Mouse (Mus musculus): ENCODE data around the gene Il17f.
"Not testable (repeated sequence)": the region's sequence is repeated elsewhere in the genome, so short reads cannot be mapped to it uniquely, and the experiment has no call there.

Gene Il17f

GRCm38 (mm10) chr1:20787046-20787445 lies 3.4 kb downstream of the Il17f start:
- no peak for DNase-seq (ENCODE audit: low read depth, low spot score)

DNA sequence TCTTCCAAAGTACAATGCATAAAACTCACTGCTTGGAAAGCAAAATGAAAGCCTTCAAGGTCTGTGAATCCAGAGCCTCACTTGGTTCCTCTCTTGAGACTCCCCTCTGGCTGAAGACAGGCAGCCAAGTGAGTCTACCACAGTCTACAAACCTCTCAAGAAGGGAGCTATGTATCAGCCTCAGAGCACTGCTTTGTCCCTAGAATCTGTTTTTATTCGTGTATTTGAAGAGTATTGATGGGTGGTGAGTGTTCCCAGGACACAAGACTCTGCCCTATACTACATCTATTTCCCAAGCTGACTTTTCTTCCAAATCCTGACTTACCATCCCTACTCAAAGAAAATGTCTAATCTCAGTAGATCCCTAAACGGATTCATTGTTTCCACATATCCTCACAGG lies 12.1 kb downstream of the Il17f start:
- DNase-seq (ENCODE audit: low read depth, low spot score), result no peak

DNA sequence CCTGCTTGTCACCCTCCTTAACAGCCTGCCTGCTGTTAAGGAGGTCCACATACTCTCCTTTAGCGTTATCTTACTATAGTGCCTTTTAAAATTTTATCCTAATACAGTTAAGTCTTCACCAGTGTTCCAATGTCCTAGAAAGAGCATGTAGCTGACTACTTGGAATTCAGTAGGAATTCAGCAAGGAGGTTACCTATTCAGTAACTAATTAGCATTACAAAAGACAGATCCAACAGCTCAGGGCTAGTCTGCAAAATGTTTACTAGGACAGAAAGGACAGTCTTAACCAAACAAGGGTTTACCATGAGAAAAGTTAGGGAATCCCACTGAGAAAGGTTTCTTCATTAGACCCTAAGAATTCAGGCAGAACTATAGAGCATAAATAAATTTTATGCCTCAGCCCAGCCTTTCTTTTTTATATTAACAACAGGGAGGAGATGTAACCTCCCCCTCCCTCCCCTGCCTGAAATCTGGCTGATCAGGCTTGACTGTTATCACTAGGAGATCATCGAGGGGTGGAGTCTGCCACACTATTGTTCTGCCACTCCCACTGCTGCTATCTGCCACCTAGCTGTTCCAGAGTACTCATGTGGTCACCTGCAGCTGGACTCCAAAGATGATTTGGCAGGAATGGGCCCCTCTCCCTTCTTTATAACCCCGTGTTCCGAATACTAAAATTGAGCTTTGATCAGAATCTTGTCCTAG lies 16.2 kb downstream of the Il17f start:
- DNase-seq (ENCODE audit: low read depth, low spot score), result not testable (repeated sequence)

DNA sequence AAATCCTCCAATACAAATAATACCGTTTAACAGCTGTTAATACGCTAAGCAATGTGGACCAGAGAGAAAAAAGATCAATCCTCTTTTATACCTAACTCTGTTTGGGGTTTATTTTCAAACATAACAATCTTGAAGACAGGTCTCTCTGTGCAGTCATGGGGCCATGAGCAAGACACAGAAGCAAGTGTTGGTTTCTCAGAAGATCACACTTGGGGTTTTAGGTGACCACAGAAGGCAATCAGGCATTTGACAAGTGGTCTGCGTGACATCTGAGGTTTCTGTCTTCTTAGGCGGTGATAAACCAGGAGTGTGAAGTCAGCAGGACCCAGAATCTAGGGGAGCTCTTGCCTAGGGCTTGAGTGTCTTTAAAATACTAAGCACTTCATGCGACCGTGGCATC lies 23.9 kb downstream of the Il17f start:
- no peak for DNase-seq (ENCODE audit: low read depth, low spot score)

DNA sequence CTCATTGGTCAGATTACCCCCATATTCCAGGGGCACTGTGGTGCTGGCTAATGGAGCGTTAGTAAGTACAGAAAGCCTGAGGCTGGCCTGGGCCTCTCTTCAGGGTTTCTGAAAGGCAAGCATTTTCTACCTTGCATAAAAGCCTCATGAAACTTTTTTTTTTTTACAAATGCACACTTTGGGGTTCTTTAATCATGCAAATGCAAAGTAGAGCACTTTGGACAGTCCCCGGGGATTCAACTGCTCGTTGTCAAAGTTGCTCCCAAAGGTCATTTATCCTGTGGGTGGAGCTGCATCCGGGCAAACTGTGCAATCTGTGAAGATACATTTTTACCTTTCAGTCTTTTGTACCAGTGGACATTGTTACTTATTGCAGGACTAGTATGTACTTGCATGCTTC lies 29.0 kb downstream of the Il17f start:
- DNase-seq (ENCODE audit: low read depth, low spot score), result no peak

DNA sequence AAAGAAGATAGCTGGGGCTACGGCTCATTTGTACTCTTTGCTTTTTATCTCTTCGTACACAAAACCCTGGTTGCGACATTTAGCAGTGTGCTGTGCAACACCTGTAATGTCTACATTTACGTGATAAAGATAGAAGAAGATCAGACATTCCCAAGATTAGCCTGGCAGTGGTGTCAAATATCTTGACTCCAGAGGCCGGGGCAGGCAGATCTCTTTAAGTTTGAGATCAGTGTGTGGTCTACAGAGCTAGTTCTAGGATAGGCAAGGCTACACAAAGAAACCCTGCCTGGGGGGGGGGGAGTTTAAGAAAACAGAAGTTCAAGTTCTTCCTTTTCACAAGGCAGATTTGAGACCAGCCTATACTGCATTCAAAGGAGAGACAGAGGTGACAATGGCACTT lies 30.1 kb downstream of the Il17f start:
- DNase-seq (ENCODE audit: low read depth, low spot score), result no peak

DNA sequence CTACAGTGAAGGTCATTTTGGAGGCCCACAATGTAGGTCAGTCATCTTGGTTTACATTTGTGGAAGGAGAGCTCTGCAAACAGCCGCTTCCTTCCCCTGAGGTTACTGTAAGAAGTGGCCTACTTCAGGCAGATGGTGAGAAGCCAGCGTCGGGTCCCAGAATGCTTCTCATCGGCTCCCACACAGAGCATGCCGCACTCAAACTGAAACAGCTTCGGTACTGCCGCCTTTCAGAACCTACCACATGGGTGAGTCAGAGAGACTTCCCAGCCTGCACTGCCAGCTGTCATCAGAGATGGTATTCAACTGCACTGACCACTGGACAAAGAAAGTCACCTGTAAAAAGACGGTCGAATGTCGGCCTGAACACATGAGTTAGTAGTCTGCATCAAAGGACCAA lies 30.6 kb downstream of the Il17f start:
- DNase-seq (ENCODE audit: low read depth, low spot score), result no peak

DNA sequence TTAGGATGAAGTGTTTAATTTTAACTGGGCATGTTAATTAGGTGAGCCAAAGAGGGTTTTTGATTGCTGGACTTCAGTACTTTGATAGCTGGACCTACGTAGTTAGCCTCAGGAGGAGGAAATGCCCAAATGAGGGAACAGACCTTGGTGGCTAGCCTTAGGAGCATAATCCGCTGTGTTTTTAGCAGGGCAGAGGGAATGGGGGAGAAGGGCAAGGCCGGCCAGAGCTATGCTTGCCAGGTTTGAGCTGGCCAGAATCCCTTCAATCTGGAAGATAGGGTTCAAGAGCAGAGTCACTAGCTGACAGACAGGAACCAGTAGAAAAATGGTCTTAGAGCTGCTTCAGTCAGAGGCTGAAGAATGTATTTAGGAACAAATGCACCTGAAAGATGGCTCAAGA lies 32.8 kb downstream of the Il17f start:
- DNase-seq (ENCODE audit: low read depth, low spot score), result no peak

DNA sequence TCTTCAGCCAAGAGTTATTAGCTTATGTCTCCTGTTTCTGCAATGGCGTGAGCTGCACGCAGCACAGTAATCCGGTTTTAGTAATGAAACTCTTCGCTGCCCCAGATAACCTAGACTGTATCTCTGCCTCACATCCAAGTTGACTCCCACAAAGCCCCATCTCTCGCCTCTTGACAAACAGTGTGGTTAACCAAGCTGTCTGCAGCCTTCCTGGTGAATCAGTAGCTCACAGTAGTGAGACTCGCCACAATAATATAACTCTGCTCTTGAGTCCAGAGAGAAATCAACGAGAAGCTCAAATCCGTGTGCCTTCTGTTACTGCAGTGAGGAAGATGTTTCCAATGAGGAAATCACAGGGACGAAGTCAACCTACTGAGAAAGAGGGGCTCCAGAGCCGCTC lies 36.0 kb downstream of the Il17f start:
- DNase-seq (ENCODE audit: low read depth, low spot score), result no peak

GRCm38 (mm10) chr1:20740496-20740998 lies 49.9 kb downstream of the Il17f start:
- DNase-seq (ENCODE audit: low read depth, low spot score), result no peak

- no peak for DNase-seq (ENCODE audit: low read depth, low spot score)
Observed at GRCm38 (mm10) chr1:20738483-20738882, 51.9 kb downstream of the Il17f start.

DNA sequence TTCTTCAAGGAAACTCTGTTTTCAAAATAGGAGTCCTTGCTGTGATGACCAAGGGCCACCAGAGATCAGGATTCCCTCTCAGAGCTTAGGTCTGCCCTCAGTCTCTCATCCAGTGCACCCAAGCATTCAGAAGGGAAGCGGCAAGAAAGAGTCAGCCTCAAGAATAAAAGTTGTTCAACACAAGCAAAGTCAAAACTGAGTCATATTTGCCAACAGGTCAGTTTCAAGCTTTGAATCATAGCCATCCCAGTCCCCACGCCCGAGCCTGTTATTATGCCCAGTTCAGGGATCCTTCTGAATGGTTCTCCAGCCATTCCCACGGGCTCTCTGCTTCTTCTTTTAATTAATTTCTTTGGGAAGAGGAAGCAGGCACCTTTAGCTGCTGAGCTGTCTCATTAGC lies 53.8 kb downstream of the Il17f start:
- DNase-seq (ENCODE audit: low read depth, low spot score), result no peak

DNA sequence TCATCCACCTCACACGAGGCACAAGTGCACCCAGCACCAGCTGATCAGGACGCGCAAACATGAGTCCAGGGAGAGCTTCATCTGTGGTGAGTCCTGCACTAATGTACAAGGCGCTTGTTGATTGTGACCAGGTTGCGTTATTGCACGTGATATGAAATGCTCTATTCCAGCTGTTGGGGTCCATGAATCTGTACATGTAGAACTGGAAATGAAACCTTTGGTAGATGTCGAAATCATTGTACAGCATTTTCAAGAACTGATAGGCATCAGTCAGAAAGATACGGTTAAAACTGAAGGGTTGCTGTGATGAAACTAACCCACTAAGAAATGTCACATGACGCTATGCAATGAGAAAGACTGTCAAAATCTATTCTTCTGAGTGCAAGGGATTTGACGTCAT lies 59.5 kb downstream of the Il17f start, which contains the start of gene Il17a:
Gene Il17a, plus strand, starts transcription at position 3 of the 400 bp plus-strand sequence.
- no peak for DNase-seq (ENCODE audit: low read depth, low spot score)

All from WW6 (cell line).